Mouse (Mus musculus) hindbrain, embryonic 14.5 days (tissue): ENCODE data around the gene Dnpep. TPM values are rescaled to one million over a fixed set of nuclear protein-coding genes. Genes with fewer than 3 reads are reported as not detected.

Experiments used
- ATAC-seq: fragments of 200-750 bp; cut with Nextera tagmentation; 2 replicates; pipeline ENCODE4 v1.8.0; 2017; ENCODE audit warnings: moderate number of reproducible peaks, mild to moderate bottlenecking, moderate TSS enrichment, moderate library complexity; ENCODE audit not compliant: low FRiP score
- DNase-seq: peaks from one replicate; pipeline ENCODE4 v3.0.0-alpha.2; 2015; ENCODE audit warnings: low spot score
- H3K27ac ChIP-seq: fragments of 300-500 bp; sonication (generic); 2 replicates; pipeline ENCODE4 v1.5.1; 2014; ENCODE audit warnings: mild to moderate bottlenecking, moderate library complexity
- H3K27me3 ChIP-seq: fragments of 300-500 bp; sonication (generic); 2 replicates; pipeline ENCODE4 v1.6.1; 2014; ENCODE audit warnings: mild to moderate bottlenecking, low read length, mixed read lengths; ENCODE audit not compliant: control insufficient read depth, insufficient read depth
- H3K36me3 ChIP-seq: fragments of 300-500 bp; sonication (generic); replicated peaks from 2 replicates; pipeline ENCODE4 v1.6.1; 2014; ENCODE audit not compliant: control insufficient read depth, insufficient read depth
- H3K4me1 ChIP-seq: fragments of 300-500 bp; sonication (generic); replicated peaks from 2 replicates; pipeline ENCODE4 v1.6.1; 2014; ENCODE audit warnings: antibody characterized with exemption, low read length, mixed read lengths; ENCODE audit not compliant: control insufficient read depth, insufficient read depth
- H3K4me2 ChIP-seq: fragments of 300-500 bp; sonication (generic); replicated peaks from 2 replicates; pipeline ENCODE4 v1.6.1; 2014; ENCODE audit warnings: mild to moderate bottlenecking, moderate library complexity
- H3K4me3 ChIP-seq: fragments of 300-500 bp; sonication (generic); replicated peaks from 2 replicates; pipeline ENCODE4 v1.5.1; 2014; ENCODE audit warnings: mild to moderate bottlenecking, low read length
- H3K9ac ChIP-seq: fragments of 300-500 bp; sonication (generic); 2 replicates; pipeline ENCODE4 v1.6.1; 2014
- H3K9me3 ChIP-seq: fragments of 300-500 bp; sonication (generic); 2 replicates; pipeline ENCODE4 v1.6.1; 2016; ENCODE audit warnings: low read length; ENCODE audit not compliant: control insufficient read depth
- WGBS: fragments of 180-500 bp; shearing (Covaris S2); extraction: QIAGEN DNeasy Blood & Tissue Kit; methylation state at CpG from one replicate; pipeline ENCODE4 v1.1.7; 2014; 5-methylcytosine and 5-hydroxymethylcytosine counted together
- polyA plus RNA-seq: library from polyadenylated mRNA; unstranded; fragments of >200 nt; fragmentation: Nextera tagmentation; extraction: Ambion mirVana; gene quantifications from 2 replicates; pipeline ENCODE4 v1.2.1, GENCODE M21; 2014

Dnpep gene
- polyA plus RNA-seq, 1 experiment from 2014 or later, result 141 TPM

DNA sequence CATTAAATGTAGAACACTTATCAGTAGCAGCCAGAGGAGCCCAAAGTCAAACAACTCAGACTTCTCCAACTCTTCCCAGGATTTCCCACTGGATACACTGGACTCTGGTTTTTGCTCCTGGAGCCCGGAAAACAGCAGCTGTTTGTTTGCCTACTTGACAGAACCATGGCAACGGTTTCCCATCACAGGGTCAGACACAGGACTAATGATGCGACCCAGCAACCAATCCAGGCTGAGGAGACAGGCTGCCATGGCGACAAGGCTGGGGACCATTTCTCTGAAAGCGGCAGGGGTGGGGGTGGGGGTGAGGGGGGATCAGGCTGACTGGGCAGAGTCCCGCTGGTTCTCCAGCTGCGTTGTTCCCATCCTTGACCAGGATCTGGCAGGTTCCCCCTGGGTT lies 28.4 kb downstream of the Dnpep start:
- DNase-seq (peak; percentile 74), ATAC-seq (peak; percentile 93)
- Histone ChIP-seq H3K4me3 (no peak overlapping the region), H3K9me3 (no peaks in the 10 kb centered on the region), H3K27me3 (no peaks in the 10 kb centered on the region), H3K27ac (peak overlapping the region; percentile 88), H3K36me3 (no peaks in the 10 kb centered on the region), H3K4me2 (peak overlapping the region; percentile 30), H3K4me1 (peaks cover 23% of the 10 kb centered on the region), H3K9ac (peak overlapping the region; percentile 31; the same call in 1 of the 2 replicates)
- WGBS, result 3% methylated on average over 7 of the region's 7 CpGs

DNA sequence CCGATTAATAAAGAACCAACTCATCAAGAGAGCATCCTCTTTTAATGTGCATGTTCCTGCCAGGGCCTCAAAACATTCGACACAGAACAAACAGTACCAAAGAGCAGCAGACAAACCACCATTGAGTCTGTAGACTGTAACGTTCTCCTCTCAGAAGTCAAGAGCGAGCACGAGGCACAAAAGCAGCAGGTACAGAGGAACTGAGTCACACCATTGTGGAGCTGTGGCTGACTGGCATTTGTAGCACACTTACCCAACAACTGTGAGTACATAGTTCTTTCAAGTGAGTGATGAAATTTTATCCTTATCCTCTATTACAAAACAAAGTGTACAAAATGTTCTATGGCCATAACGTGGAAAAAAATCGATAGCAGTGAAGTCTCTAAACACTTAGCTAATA lies 32.9 kb downstream of the Dnpep start:
- no peaks in the 10 kb centered on the region for H3K36me3 ChIP-seq
- no peak for ATAC-seq
- no peak overlapping the region for H3K4me2 ChIP-seq
- no peaks in the 10 kb centered on the region for H3K27me3 ChIP-seq
- H3K4me1 ChIP-seq, result peaks cover 19% of the 10 kb centered on the region
- H3K4me3 ChIP-seq, result no peak overlapping the region
- DNase-seq, result no peak
- 87% methylated on average over 7 of the region's 7 CpGs for WGBS
- no peak overlapping the region for H3K27ac ChIP-seq
- H3K9me3 ChIP-seq, result no peaks in the 10 kb centered on the region
- no peak overlapping the region for H3K9ac ChIP-seq

GRCm38 (mm10) chr1:75283017-75283416 lies 34.8 kb downstream of the Dnpep start:
- no peak for DNase-seq
- Histone ChIP-seq H3K27me3 (peaks cover 5% of the 10 kb centered on the region), H3K9ac (no peak overlapping the region), H3K36me3 (no peaks in the 10 kb centered on the region), H3K4me3 (no peak overlapping the region), H3K9me3 (no peaks in the 10 kb centered on the region), H3K4me2 (no peak overlapping the region), H3K27ac (no peak overlapping the region), H3K4me1 (peaks cover 2% of the 10 kb centered on the region; the same call in 1 of the 2 replicates)
- ATAC-seq, result no peak
- 54% methylated on average over 5 of the region's 5 CpGs for whole genome bisulfite sequencing

- ATAC-seq (peak; percentile 59; the same call in 1 of the 2 replicates), DNase-seq (no peak)
These were observed 39.6 kb downstream of the Dnpep start, which contains the start of gene Resp18 for GRCm38 (mm10) chr1:75278228-75278627. Resp18 (minus strand) TSS chr1:75278415.

GRCm38 (mm10) chr1:75277195-75278188 lies 40.3 kb downstream of the Dnpep start:
- peak overlapping the region; percentile 46 for H3K4me3 ChIP-seq
- H3K4me1 ChIP-seq, result no peaks in the 10 kb centered on the region
- ATAC-seq, result peak; percentile 81
- no peaks in the 10 kb centered on the region for H3K9me3 ChIP-seq
- peak overlapping the region; percentile 61 for H3K4me2 ChIP-seq
- peaks cover 5% of the 10 kb centered on the region; the same call in 1 of the 2 replicates for H3K36me3 ChIP-seq
- 3% methylated on average over 23 of the region's 23 CpGs for WGBS
- DNase-seq, result peak; percentile 67
- H3K9ac ChIP-seq, result peak overlapping the region; percentile 62
- H3K27ac ChIP-seq, result peak overlapping the region; percentile 72
- H3K27me3 ChIP-seq, result peaks cover 15% of the 10 kb centered on the region

More at GRCm38 (mm10) chr1:75278228-75278627, 39.6 kb downstream of the Dnpep start, which contains the start of gene Resp18:
- Histone ChIP-seq H3K36me3 (peaks cover under 1% of the 10 kb centered on the region; the same call in 1 of the 2 replicates), H3K9me3 (no peaks in the 10 kb centered on the region), H3K4me2 (peak within 1 kb of the TSS; percentile 61), H3K9ac (peak within 1 kb of the TSS; percentile 62), H3K4me3 (peak within 1 kb of the TSS; percentile 46), H3K27ac (peak within 1 kb of the TSS; percentile 72), H3K4me1 (no peaks in the 10 kb centered on the region), H3K27me3 (peaks cover 15% of the 10 kb centered on the region)
- 5% methylated on average over 13 of the region's 13 CpGs for WGBS

DNA sequence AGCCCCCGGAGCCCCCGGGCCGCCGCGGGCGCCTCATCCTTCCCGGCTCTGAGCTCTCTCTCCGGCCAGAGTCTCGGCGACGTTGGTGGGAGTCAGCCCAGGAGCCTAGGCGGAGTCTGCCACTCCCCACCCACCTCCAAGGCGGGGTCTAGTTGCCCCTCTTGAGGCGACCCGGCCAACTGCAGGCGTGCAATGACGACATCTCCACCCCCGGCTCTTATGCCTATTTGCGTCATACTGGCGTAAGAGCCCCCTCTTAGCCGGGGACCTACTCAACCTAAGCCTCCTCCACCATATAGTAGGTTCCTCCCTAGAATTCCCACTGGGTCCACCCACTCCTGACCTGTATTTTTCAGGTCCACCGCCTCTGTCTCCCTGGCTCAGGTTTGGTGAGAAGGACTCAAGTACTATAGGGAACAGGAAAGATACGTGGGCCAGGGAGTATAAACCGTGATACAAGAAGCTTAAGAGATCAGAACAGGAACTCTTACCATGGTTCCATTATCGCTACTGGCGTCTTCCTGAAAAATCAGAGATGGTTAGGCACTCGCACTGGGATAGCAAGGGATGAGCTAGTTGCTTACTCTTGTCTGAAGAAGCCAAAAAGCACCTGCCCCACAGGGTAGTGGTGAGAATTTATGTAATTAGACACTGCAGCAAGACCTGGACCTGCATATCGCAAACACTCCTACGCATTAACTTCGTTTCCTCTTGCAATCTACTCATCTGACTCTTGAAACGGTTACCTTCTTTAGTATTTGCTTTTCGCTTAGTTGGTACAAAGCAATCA lies 53.5 kb downstream of the Dnpep start, which contains the start of gene Ptprn:
Gene Ptprn (minus strand): TSS at position 412 of the 790 bp plus-strand sequence.
- Histone ChIP-seq H3K9me3 (no peaks in the 10 kb centered on the region), H3K27me3 (peaks cover 49% of the 10 kb centered on the region), H3K27ac (no peak within 1 kb of the TSS), H3K4me3 (peak within 1 kb of the TSS; percentile 55), H3K4me2 (peak within 1 kb of the TSS; percentile 66), H3K36me3 (no peaks in the 10 kb centered on the region), H3K9ac (peak within 1 kb of the TSS; percentile 65), H3K4me1 (no peaks in the 10 kb centered on the region)
- 13% methylated on average over 32 of the region's 32 CpGs for WGBS
- ATAC-seq (peak; percentile 88), DNase-seq (no peak)

DNA sequence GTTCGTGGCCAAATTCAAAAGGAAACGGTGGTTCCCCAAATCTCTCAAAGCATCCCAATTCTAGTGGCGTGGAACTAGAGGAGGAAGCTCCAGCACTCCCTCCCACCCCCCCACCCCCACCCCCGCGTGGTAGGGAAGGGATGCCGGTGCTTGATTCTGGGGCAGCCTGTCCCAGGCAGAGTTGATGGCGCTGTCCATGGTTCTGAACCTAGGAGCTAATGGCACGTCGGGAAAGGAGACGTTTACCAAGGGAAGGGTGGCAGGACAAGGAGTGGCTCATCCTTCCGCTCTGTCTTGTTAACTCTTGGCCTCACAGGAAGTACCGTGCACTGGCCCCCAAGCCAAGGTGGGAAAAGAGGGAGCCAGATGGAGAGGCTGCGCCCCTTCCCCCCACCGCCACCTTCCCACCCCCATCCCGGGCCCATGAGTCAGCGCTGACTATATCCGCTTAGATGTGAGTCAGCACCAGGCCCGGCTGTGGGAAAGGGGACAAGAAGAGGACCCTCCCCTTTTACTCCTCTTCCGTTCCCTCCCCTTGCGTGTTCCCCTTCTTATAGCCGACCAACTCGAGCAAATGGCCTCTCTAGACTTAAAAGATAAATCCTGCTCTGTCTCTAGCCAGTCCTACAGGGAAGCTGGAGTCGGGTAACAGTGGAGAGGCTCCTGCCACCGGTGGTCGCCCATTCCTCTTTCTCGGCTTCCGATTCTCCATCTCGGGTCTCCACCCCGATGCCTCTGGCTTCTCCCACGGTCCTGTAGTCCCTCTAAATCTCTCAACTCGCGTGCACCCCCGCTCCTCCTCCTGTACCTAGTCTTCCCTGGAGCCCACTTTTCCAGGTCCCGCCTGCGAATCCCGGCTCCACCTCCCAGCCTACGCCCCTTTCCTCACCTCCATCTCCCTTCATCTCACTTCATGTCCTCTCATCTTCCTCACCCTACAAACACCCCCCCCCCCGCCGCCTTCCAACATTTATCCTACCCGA lies 54.5 kb downstream of the Dnpep start:
- no peaks in the 10 kb centered on the region for H3K36me3 ChIP-seq
- no peaks in the 10 kb centered on the region for H3K4me1 ChIP-seq
- ATAC-seq (peak; percentile 64), DNase-seq (peak; percentile 69)
- H3K27me3 ChIP-seq, result peaks cover 49% of the 10 kb centered on the region
- WGBS, result 2% methylated on average over 40 of the region's 40 CpGs
- H3K4me2 ChIP-seq, result peak overlapping the region; percentile 66
- H3K4me3 ChIP-seq, result peak overlapping the region; percentile 55
- H3K9ac ChIP-seq, result peak overlapping the region; percentile 65
- no peak overlapping the region for H3K27ac ChIP-seq
- no peaks in the 10 kb centered on the region for H3K9me3 ChIP-seq

DNA sequence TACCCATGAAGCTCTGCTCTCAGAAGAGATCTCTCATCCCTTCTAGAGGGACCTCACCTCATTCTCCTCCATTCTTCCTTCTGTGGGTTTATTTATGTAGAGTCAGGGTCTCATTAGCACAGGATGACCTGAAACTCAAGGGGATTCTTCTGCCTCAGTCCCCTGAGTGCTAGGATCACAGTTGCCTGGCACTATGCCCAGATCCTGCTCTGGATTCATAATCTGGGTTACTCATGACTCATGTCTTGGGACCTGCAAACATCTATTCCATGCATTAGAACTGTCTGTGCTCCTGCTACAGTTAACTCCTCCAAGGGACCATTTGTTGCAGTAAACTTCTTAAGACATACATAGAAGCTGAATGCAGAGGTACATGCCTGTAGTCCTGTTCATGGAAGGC lies 56.5 kb downstream of the Dnpep start:
- no peak overlapping the region for H3K27ac ChIP-seq
- H3K4me3 ChIP-seq, result no peak overlapping the region
- H3K36me3 ChIP-seq, result no peaks in the 10 kb centered on the region
- DNase-seq (no peak), ATAC-seq (no peak)
- no peaks in the 10 kb centered on the region for H3K4me1 ChIP-seq
- H3K9me3 ChIP-seq, result no peaks in the 10 kb centered on the region
- no peak overlapping the region for H3K4me2 ChIP-seq
- peaks cover 40% of the 10 kb centered on the region for H3K27me3 ChIP-seq
- no peak overlapping the region for H3K9ac ChIP-seq
